Mouse (Mus musculus) ES-E14 (cell line): ENCODE measurements around the gene Bcap31. TPM values are rescaled to one million over a fixed set of nuclear protein-coding genes. Genes with fewer than 3 reads are reported as not detected.

Experiments
- DNase-seq: peaks from one replicate; pipeline ENCODE4 v3.0.0-alpha.2; 2013; ENCODE audit warnings: low read depth, low spot score
- H3K27ac ChIP-seq: 2 replicates; pipeline ENCODE4 v1.5.1; 2012; ENCODE audit warnings: low read depth, mild to moderate bottlenecking, low read length, moderate library complexity, mixed read lengths; ENCODE audit not compliant: poor library complexity, insufficient read depth, severe bottlenecking
- H3K36me3 ChIP-seq: 2 replicates; pipeline ENCODE4 v1.6.1; 2012; ENCODE audit warnings: mild to moderate bottlenecking, low read length, moderate library complexity, mixed read lengths; ENCODE audit not compliant: control insufficient read depth, poor library complexity, insufficient read depth, severe bottlenecking
- H3K4me1 ChIP-seq, 2 experiments: fragments of 150-350 bp in 1 of 2; sonication (generic) in 1 of 2; 2 replicates each; pipeline ENCODE4 v1.6.1; 2012; ENCODE audit warnings: low read length in 2 of 2, mild to moderate bottlenecking in 1 of 2, mixed read lengths in 1 of 2; ENCODE audit not compliant: control insufficient read depth in 2 of 2, insufficient read depth in 2 of 2, poor library complexity in 1 of 2
- H3K4me3 ChIP-seq, 2 experiments: fragments of 150-350 bp in 1 of 2; sonication (generic) in 1 of 2; 2 replicates each; pipeline ENCODE4 v1.5.1; 2012; ENCODE audit warnings: low read length in 2 of 2, low read depth in 1 of 2, mild to moderate bottlenecking in 1 of 2, mixed read lengths in 1 of 2; ENCODE audit not compliant: insufficient read depth in 1 of 2, poor library complexity in 1 of 2, severe bottlenecking in 1 of 2
- H3K9ac ChIP-seq: 2 replicates; pipeline ENCODE4 v1.6.1; 2012; ENCODE audit warnings: low read depth, mild to moderate bottlenecking, low read length, mixed read lengths; ENCODE audit not compliant: poor library complexity, insufficient read depth, severe bottlenecking
- H3K9me3 ChIP-seq: fragments of 150-350 bp; sonication (generic); 2 replicates; pipeline ENCODE4 v1.6.1; 2012; ENCODE audit warnings: low read depth, mild to moderate bottlenecking, low read length; ENCODE audit not compliant: control insufficient read depth, insufficient read depth
- CHD2 ChIP-seq: IDR thresholded peaks from 2 replicates; pipeline ENCODE4 v1.6.1; 2014; ENCODE audit warnings: mild to moderate bottlenecking, low read depth, low read length, inconsistent platforms
- HCFC1 ChIP-seq: IDR thresholded peaks from 2 replicates; pipeline ENCODE4 v1.6.1; 2012; ENCODE audit warnings: low read length, inconsistent platforms, borderline replicate concordance; ENCODE audit not compliant: insufficient read depth
- MAFK ChIP-seq: IDR thresholded peaks from 2 replicates; pipeline ENCODE4 v1.6.1; 2014; ENCODE audit warnings: mild to moderate bottlenecking, low read depth, low read length, inconsistent platforms; ENCODE audit not compliant: insufficient read depth
- ZC3H11A ChIP-seq: IDR thresholded peaks from 2 replicates; pipeline ENCODE4 v1.6.1; 2012; ENCODE audit warnings: low read depth, mild to moderate bottlenecking, inconsistent platforms, low read length, borderline replicate concordance
- ZNF384 ChIP-seq: IDR thresholded peaks from 2 replicates; pipeline ENCODE4 v1.6.1; 2012; ENCODE audit warnings: low read depth, low read length, inconsistent platforms
- in situ Hi-C, 2 experiments: fragments of 600-800 bp; cut with MboI; formaldehyde crosslinking; loops; one replicate each; pipeline ENCODE4 v1.15.1; 2025; ENCODE audit warnings: low sequenced_read_pairs in 2 of 2, inconsistent platforms in 1 of 2; ENCODE audit not compliant: unreplicated experiment in 2 of 2
- total RNA-seq: library from RNA; depleted of rRNA; stranded (reverse); fragments of 300-350 nt; gene quantifications from 2 replicates; pipeline ENCODE4 v1.2.3, GENCODE M21; 2012

Bcap31 gene
- total RNA-seq, 1 experiment = 246 TPM

- in situ Hi-C loops = loop anchor here in 1 of 2 experiments (25.0 kb wide), 1 partner anchor 637 kb away; the partner anchor contains the start of gene Pnma5
- Histone ChIP-seq H3K4me1 (peaks cover 0 to 8% of the 10 kb centered on the region in 2 experiments; a peak in 1 of 4 replicates), H3K9me3 (no peaks in the 10 kb centered on the region), H3K4me3 (peak overlapping the region; percentile 66 to 91), H3K9ac (peak overlapping the region; percentile 79), H3K27ac (no peak overlapping the region), H3K36me3 (peaks cover 25% of the 10 kb centered on the region)
- no peak for TF ChIP-seq ZC3H11A
- no peak for TF ChIP-seq ZNF384
- no peak for TF ChIP-seq HCFC1
- TF ChIP-seq MAFK = no peak
- no peak for TF ChIP-seq CHD2
- no peak for DNase-seq
Measured at GRCm38 (mm10) chrX:73673968-73674661, 41.9 kb downstream of the Bcap31 start.

DNA sequence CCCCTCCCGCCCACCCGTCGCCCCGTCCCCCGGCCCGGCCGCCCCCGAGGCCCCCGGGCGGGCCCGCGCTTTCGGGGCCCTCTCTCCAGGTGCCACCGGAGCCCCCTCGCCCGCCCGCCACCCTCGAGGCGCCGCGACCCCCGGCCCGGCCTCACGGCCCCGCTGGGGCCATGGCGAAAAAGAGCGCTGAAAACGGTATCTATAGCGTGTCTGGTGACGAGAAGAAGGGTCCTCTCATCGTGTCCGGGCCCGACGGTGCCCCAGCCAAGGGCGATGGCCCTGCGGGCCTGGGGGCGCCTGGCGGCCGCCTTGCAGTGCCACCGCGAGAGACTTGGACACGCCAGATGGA is 42.4 kb downstream of the Bcap31 start:
- in situ Hi-C loops = loop anchor here in 1 of 2 experiments (25.0 kb wide), 1 partner anchor 636 kb away; the partner anchor contains the start of gene Pnma5
- Histone ChIP-seq H3K4me3 (peak overlapping the region; percentile 66 to 91), H3K27ac (no peak overlapping the region), H3K4me1 (peaks cover 0 to 8% of the 10 kb centered on the region in 2 experiments; a peak in 1 of 4 replicates), H3K9me3 (no peaks in the 10 kb centered on the region), H3K36me3 (peaks cover 22% of the 10 kb centered on the region), H3K9ac (peak overlapping the region; percentile 79)
- TF ChIP-seq MAFK = no peak
- no peak for TF ChIP-seq ZNF384
- TF ChIP-seq HCFC1 = no peak
- TF ChIP-seq CHD2 = no peak
- no peak for DNase-seq

DNA sequence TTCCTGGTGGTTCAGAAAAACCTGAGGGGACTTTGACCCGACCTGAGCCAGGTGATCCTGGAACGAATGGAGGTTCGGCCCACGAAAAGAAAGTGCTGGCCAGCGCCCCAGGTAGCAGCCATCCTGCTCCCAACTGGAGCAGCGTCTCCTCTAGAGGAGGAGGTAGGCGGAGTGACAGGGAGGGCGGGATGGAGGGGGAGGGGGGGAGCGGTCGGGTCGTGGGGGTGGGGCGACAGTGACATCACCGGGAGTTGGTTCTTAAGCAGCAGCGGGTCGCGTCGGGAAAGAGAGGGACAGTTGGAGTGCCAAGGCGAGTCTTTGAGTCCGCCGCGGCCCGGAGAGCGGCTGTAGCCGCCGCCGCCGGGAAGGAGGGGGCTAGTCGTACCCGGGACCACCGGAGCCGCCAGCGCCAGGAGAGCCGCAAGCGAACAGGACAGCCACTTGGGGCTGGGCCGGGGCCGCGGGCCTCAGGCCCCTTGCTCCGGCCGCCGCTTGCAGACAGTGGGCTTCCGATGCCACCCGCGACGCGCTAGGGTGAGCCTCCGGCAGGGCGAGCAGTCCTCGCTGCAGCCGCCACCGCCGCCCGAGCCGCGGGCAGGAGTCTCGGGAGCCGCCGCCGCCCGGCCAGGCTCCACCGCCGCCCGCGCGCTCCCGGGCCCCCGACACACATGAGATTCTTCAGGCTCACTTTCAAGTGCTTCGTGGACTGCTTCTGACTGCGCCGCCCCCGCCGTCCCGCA is 42.9 kb downstream of the Bcap31 start, which contains the start of gene Slc6a8:
Gene Slc6a8, plus strand, starts transcription at position 272 of the 740 bp plus-strand sequence.
- DNase-seq = peak; percentile 34
- peaks cover 0 to 8% of the 10 kb centered on the region in 2 experiments; a peak in 1 of 4 replicates for H3K4me1 ChIP-seq
- no peak within 1 kb of the TSS; the same call in 1 of the 2 replicates for H3K27ac ChIP-seq
- H3K4me3 ChIP-seq = peak within 1 kb of the TSS; percentile 67 to 91
- H3K9ac ChIP-seq = peak within 1 kb of the TSS; percentile 86
- H3K36me3 ChIP-seq = peaks cover 22% of the 10 kb centered on the region
- TF ChIP-seq MAFK (no peak), CHD2 (no peak), ZNF384 (no peak), HCFC1 (no peak), ZC3H11A (no peak)
- H3K9me3 ChIP-seq = no peaks in the 10 kb centered on the region
- in situ Hi-C loops = loop anchor here in 1 of 2 experiments (25.0 kb wide), 1 partner anchor 636 kb away; the partner anchor contains the start of gene Pnma5

- peak overlapping the region in 1 of 2 experiments; percentile 67; a peak in 3 of 4 replicates for H3K4me3 ChIP-seq
- H3K9ac ChIP-seq = 0 out of 2 replicates have a peak overlapping the region, but pooled peaks have one; percentile 43
- H3K4me1 ChIP-seq = peaks cover 0 to 8% of the 10 kb centered on the region in 2 experiments; a peak in 1 of 4 replicates
- in situ Hi-C loops = loop anchor here in 1 of 2 experiments (25.0 kb wide), 1 partner anchor 635 kb away; the partner anchor contains the start of gene Pnma5
- H3K36me3 ChIP-seq = peaks cover 14% of the 10 kb centered on the region
- no peak for TF ChIP-seq ZNF384
- no peak for TF ChIP-seq CHD2
- no peak for TF ChIP-seq ZC3H11A
- no peak for TF ChIP-seq MAFK
- no peak for TF ChIP-seq HCFC1
- no peaks in the 10 kb centered on the region for H3K9me3 ChIP-seq
- DNase-seq = peak; percentile 68
- no peak overlapping the region; the same call in 1 of the 2 replicates for H3K27ac ChIP-seq
Measured at GRCm38 (mm10) chrX:73672031-73672431, 43.9 kb downstream of the Bcap31 start.
